Mouse (Mus musculus) megakaryocyte progenitor cell, adult 5-6 weeks (primary cell): ENCODE measurements around the gene Lrrc9. TPM values are rescaled to one million over a fixed set of nuclear protein-coding genes. Genes with fewer than 3 reads are reported as not detected.

Source experiments
- ATAC-seq: replicated peaks from 2 replicates; pipeline ENCODE4 v1.8.0; 2016; ENCODE audit warnings: mild to moderate bottlenecking, moderate TSS enrichment, inconsistent platforms; ENCODE audit not compliant: poor library complexity
- total RNA-seq, 2 experiments: library from RNA; stranded (forward) in 1 of 2; stranded (reverse) in 1 of 2; fragments of 157-497, 149-512 nt in 1 of 2; fragments of 200-1000 nt in 1 of 2; gene quantifications; 2 replicates each; pipeline versions ENCODE4 v1.2.3 to v1.2.4; 2015 to 2017

Lrrc9 gene
- total RNA-seq, 2 experiments from 2014 or later: 0.42 to 2.7 TPM

- ATAC-seq: no peak
Observed at GRCm38 (mm10) chr12:72564281-72564795, 122.7 kb downstream of the Lrrc9 start.

Other genes starting within 250 kb of the Lrrc9 start
- 0.02 TPM in 1 of 2 replicates, not detected in the other for gene Rtn1, start 32.8 kb upstream of the Lrrc9 start, total RNA-seq (2015)
- 0.07 TPM in 1 of 2 replicates, not detected in the other for gene Rtn1, start 32.8 kb upstream of the Lrrc9 start, total RNA-seq (2017)
- 1.9 and 2.9 TPM in 2 replicates for gene Pcnx4, start 94.5 kb downstream of the Lrrc9 start, total RNA-seq (2015)
- 1.00 and 2.3 TPM in 2 replicates for gene Pcnx4, start 94.5 kb downstream of the Lrrc9 start, total RNA-seq (2017)
- gene Gm4756, start 207.8 kb downstream of the Lrrc9 start, total RNA-seq (2015): not detected in 2 replicates
- not detected in 2 replicates for gene Gm4756, start 207.8 kb downstream of the Lrrc9 start, total RNA-seq (2017)
- 30.0 and 33.0 TPM in 2 replicates for gene Dhrs7, start 223.0 kb downstream of the Lrrc9 start, total RNA-seq (2015)
- 49.9 and 59.7 TPM in 2 replicates for gene Dhrs7, start 223.0 kb downstream of the Lrrc9 start, total RNA-seq (2017)